Mouse (Mus musculus): ENCODE results near the gene Foxj3.
A peak's percentile ranks its signal among the peaks of the same experiment; 100 is the strongest.

Foxj3 gene

GRCm38 (mm10) chr4:119672685-119673084, 135.9 kb downstream of the Foxj3 start:
- DNase-seq (ENCODE audit: low read depth, low spot score): peak; percentile 61
